Mouse (Mus musculus): ENCODE measurements at regions not wholly inside any gene's neighbourhood (a gene's known extent, or its start where the extent isn't known, plus 50 kb on each side); places are given as distances from the start of the nearest gene placed in this dataset.

- TF ChIP-seq EP300 (IDR thresholded peaks at IDR 0.05; ENCODE audit: insufficient read depth, low read depth, low read length) (no peak), POLR2A (IDR thresholded peaks at IDR 0.05; ENCODE audit: insufficient read depth, low read length) (no peak)
Measured at GRCm38 (mm10) chr11:52536211-52536610, 140.0 kb downstream of the 9530068E07Rik start.
